ENCODE assay signal across 9 mouse cellular contexts in the genomic region with DNA sequence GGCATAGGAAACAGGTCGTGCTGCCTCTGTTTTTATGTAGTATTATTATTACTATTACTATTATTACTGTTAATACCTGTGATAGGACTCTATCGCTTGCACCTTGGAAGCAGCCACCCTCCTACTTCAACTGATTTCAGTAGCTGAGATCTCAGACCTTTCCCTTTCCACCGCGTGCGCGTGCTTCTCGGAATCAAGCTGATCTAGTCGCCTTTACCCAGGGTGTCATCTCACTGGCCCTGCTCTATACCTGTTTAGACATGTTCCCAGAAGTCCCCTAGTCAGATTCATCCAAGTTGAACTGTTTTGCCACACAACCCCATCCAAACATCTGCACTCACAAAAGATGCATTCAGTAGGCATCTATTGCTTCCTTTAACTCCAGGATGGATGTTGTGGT. TPM values are rescaled to one million over a fixed set of nuclear protein-coding genes. Genes with fewer than 3 reads are reported as not detected.
DNase-seq lines count a peak whose midpoint lies in the region; ATAC-seq lines count a peak whose summit lies in the region.
"Had no signal": no experiment of that assay in that cellular context is flagged by ENCODE, and none has a peak within 500 bp of the region (broad histone marks: within the 10 kb centered on the region; RNA-seq: fewer than 3 reads in every experiment).

No protein-coding gene starts in this region.

- H3K9me3 ChIP-seq in heart, embryonic 10.5 days = no peaks in the 10 kb centered on the region
- no peaks in the 10 kb centered on the region for H3K9me3 ChIP-seq in forebrain, embryonic 14.5 days (replicated peaks; ENCODE audit: control insufficient read depth, low read length)
- no peaks in the 10 kb centered on the region for H3K9me3 ChIP-seq in intestine, embryonic 15.5 days
- no peaks in the 10 kb centered on the region for H3K9me3 ChIP-seq in neural tube, embryonic 13.5 days

- peaks cover 4% of the 10 kb centered on the region; the same call in 1 of the 2 replicates for H3K27me3 ChIP-seq in heart, embryonic 10.5 days (ENCODE audit: insufficient read depth, poor library complexity, severe bottlenecking)
- H3K27me3 ChIP-seq in forebrain, embryonic 14.5 days (replicated peaks; ENCODE audit: control insufficient read depth, insufficient read depth, low read length) = no peaks in the 10 kb centered on the region
- no peaks in the 10 kb centered on the region; the same call in 1 of the 2 replicates for H3K27me3 ChIP-seq in intestine, embryonic 15.5 days (replicated peaks)
- H3K27me3 ChIP-seq in neural tube, embryonic 13.5 days = peaks cover 12% of the 10 kb centered on the region

- peak; percentile 21; the same call in 1 of the 2 replicates for ATAC-seq in forebrain, embryonic 14.5 days
- peak; percentile 18; the same call in 1 of the 2 replicates for ATAC-seq in intestine, embryonic 15.5 days
- ATAC-seq in neural tube, embryonic 13.5 days (ENCODE audit: low read depth) = 0 out of 2 replicates have a peak, but pooled peaks have one; percentile 44

- H3K4me2 ChIP-seq in forebrain, embryonic 14.5 days (ENCODE audit: low read length) = peak overlapping the region; percentile 38; the same call in 1 of the 2 replicates
- H3K4me2 ChIP-seq in intestine, embryonic 15.5 days (replicated peaks) = 0 out of 2 replicates have a peak overlapping the region, but pooled peaks have one; percentile 10
- H3K4me2 ChIP-seq in neural tube, embryonic 13.5 days = peak overlapping the region; percentile 49

- H3K4me3 ChIP-seq in heart, embryonic 10.5 days = 0 out of 2 replicates have a peak overlapping the region, but pooled peaks have one; percentile 24
- no peak overlapping the region for H3K4me3 ChIP-seq in forebrain, embryonic 14.5 days (ENCODE audit: low read depth, low read length)
- no peak overlapping the region for H3K4me3 ChIP-seq in intestine, embryonic 15.5 days (replicated peaks)
- peak overlapping the region; percentile 3; the same call in 1 of the 2 replicates for H3K4me3 ChIP-seq in neural tube, embryonic 13.5 days

- H3K27ac ChIP-seq in heart, embryonic 10.5 days = no peak overlapping the region
- peak overlapping the region; percentile 52; the same call in 1 of the 2 replicates for H3K27ac ChIP-seq in forebrain, embryonic 14.5 days (ENCODE audit: low read depth, low read length)
- no peak overlapping the region for H3K27ac ChIP-seq in intestine, embryonic 15.5 days
- H3K27ac ChIP-seq in neural tube, embryonic 13.5 days (replicated peaks) = peak overlapping the region; percentile 42

- WGBS in heart, embryonic 10.5 days = 49% methylated on average over 8 of the region's 8 CpGs
- 54% methylated on average over 8 of the region's 8 CpGs for WGBS in forebrain, embryonic 14.5 days
- 53% methylated on average over 8 of the region's 8 CpGs for WGBS in intestine, embryonic 15.5 days
- WGBS in neural tube, embryonic 13.5 days = 50% methylated on average over 8 of the region's 8 CpGs

- H3K36me3 ChIP-seq in heart, embryonic 10.5 days = no peaks in the 10 kb centered on the region
- H3K36me3 ChIP-seq in forebrain, embryonic 14.5 days (ENCODE audit: control insufficient read depth, insufficient read depth, low read length) = no peaks in the 10 kb centered on the region
- H3K36me3 ChIP-seq in intestine, embryonic 15.5 days = no peaks in the 10 kb centered on the region
- H3K36me3 ChIP-seq in neural tube, embryonic 13.5 days = no peaks in the 10 kb centered on the region

- H3K9ac ChIP-seq in forebrain, embryonic 14.5 days (ENCODE audit: low read length) = no peak overlapping the region
- no peak overlapping the region for H3K9ac ChIP-seq in intestine, embryonic 15.5 days
- 0 out of 2 replicates have a peak overlapping the region, but pooled peaks have one; percentile 17 for H3K9ac ChIP-seq in neural tube, embryonic 13.5 days

- intact Hi-C loops in heart, postnatal 10 days (cut with DNase I) = no loop called here

- DNase-seq in heart, embryonic 10.5 days (ENCODE audit: low spot score) = no peak
- no peak for DNase-seq in heart, postnatal 10 days
- no peak for DNase-seq in forebrain, embryonic 14.5 days (ENCODE audit: low spot score)
- DNase-seq in thymus, adult 18-20 months = no peak
- DNase-seq in lung, adult 18-20 months = no peak
- no peak for DNase-seq in gastrocnemius, postnatal 10 days
- DNase-seq: thymus, postnatal 14 days had no signal

- peaks cover 9% of the 10 kb centered on the region for H3K4me1 ChIP-seq in heart, embryonic 10.5 days
- peaks cover 9% of the 10 kb centered on the region for H3K4me1 ChIP-seq in forebrain, embryonic 14.5 days (ENCODE audit: control insufficient read depth, insufficient read depth, low read length)
- H3K4me1 ChIP-seq in intestine, embryonic 15.5 days (replicated peaks) = peaks cover 5% of the 10 kb centered on the region; the same call in 1 of the 2 replicates
- H3K4me1 ChIP-seq in neural tube, embryonic 13.5 days (replicated peaks) = peaks cover 13% of the 10 kb centered on the region

RNA-seq across cellular contexts. Expression of a gene that starts 14.7 kb away (rescaled TPM):
- polyA plus RNA-seq in heart, embryonic 10.5 days (2016; fragmentation: Nextera tagmentation; extraction: Ambion mirVana) = 31.0 and 34.3 TPM in 2 replicates
- 10 to 100 TPM; 29.1 to 33.3 TPM for total RNA-seq in heart, postnatal 10 days (2021)
- polyA plus RNA-seq in forebrain, embryonic 14.5 days (2014; fragmentation: Nextera tagmentation; extraction: Ambion mirVana) = 18.3 and 25.9 TPM in 2 replicates
- polyA plus RNA-seq in intestine, embryonic 15.5 days (2015; fragmentation: Nextera tagmentation; extraction: Ambion mirVana) = 32.8 and 35.0 TPM in 2 replicates
- 25.7 and 26.3 TPM in 2 replicates for polyA plus RNA-seq in neural tube, embryonic 13.5 days (2015; fragmentation: Nextera tagmentation; extraction: Ambion mirVana)
- total RNA-seq in gastrocnemius, postnatal 10 days (2021) = 10 to 100 TPM; 21.7 to 24.3 TPM

RNA-seq across cellular contexts. Expression of a gene that starts 23.2 kb away (rescaled TPM):
- 15.0 and 20.3 TPM in 2 replicates for polyA plus RNA-seq in heart, embryonic 10.5 days (2016; fragmentation: Nextera tagmentation; extraction: Ambion mirVana)
- 10 to 100 TPM; 81.5 to 94.9 TPM for total RNA-seq in heart, postnatal 10 days (2021)
- 18.0 and 22.0 TPM in 2 replicates for polyA plus RNA-seq in forebrain, embryonic 14.5 days (2014; fragmentation: Nextera tagmentation; extraction: Ambion mirVana)
- 12.5 and 12.8 TPM in 2 replicates for polyA plus RNA-seq in intestine, embryonic 15.5 days (2015; fragmentation: Nextera tagmentation; extraction: Ambion mirVana)
- polyA plus RNA-seq in neural tube, embryonic 13.5 days (2015; fragmentation: Nextera tagmentation; extraction: Ambion mirVana) = 16.6 and 19.1 TPM in 2 replicates
- total RNA-seq in gastrocnemius, postnatal 10 days (2021) = 10 to 100 TPM; 91.9 to 99.8 TPM

RNA-seq across cellular contexts. Expression of a gene that starts 43.2 kb away (rescaled TPM):
- 6.8 and 9.5 TPM in 2 replicates for polyA plus RNA-seq in heart, embryonic 10.5 days (2016; fragmentation: Nextera tagmentation; extraction: Ambion mirVana)
- 10 to 100 TPM; 11.6 to 12.7 TPM for total RNA-seq in heart, postnatal 10 days (2021)
- polyA plus RNA-seq in forebrain, embryonic 14.5 days (2014; fragmentation: Nextera tagmentation; extraction: Ambion mirVana) = 1.5 and 2.2 TPM in 2 replicates
- polyA plus RNA-seq in intestine, embryonic 15.5 days (2015; fragmentation: Nextera tagmentation; extraction: Ambion mirVana) = 11.3 and 13.3 TPM in 2 replicates
- 1.5 and 1.7 TPM in 2 replicates for polyA plus RNA-seq in neural tube, embryonic 13.5 days (2015; fragmentation: Nextera tagmentation; extraction: Ambion mirVana)
- total RNA-seq in gastrocnemius, postnatal 10 days (2021) = 1 to 10 TPM; 6.6 to 6.8 TPM

RNA-seq across cellular contexts. Expression of a gene that starts 49.7 kb away (rescaled TPM):
- 94.2 and 106 TPM in 2 replicates for polyA plus RNA-seq in heart, embryonic 10.5 days (2016; fragmentation: Nextera tagmentation; extraction: Ambion mirVana)
- 10 to 100 TPM; 36.6 to 40.3 TPM for total RNA-seq in heart, postnatal 10 days (2021)
- polyA plus RNA-seq in forebrain, embryonic 14.5 days (2014; fragmentation: Nextera tagmentation; extraction: Ambion mirVana) = 58.8 and 63.5 TPM in 2 replicates
- 105 and 127 TPM in 2 replicates for polyA plus RNA-seq in intestine, embryonic 15.5 days (2015; fragmentation: Nextera tagmentation; extraction: Ambion mirVana)
- polyA plus RNA-seq in neural tube, embryonic 13.5 days (2015; fragmentation: Nextera tagmentation; extraction: Ambion mirVana) = 67.4 and 74.2 TPM in 2 replicates
- total RNA-seq in gastrocnemius, postnatal 10 days (2021) = 10 to 100 TPM; 28.8 to 36.5 TPM

RNA-seq across cellular contexts. Expression of a gene that starts 59.3 kb away (rescaled TPM):
- 81.7 and 93.2 TPM in 2 replicates for polyA plus RNA-seq in heart, embryonic 10.5 days (2016; fragmentation: Nextera tagmentation; extraction: Ambion mirVana)
- total RNA-seq in heart, postnatal 10 days (2021) = 10 to 100 TPM; 67.0 to 81.9 TPM
- polyA plus RNA-seq in forebrain, embryonic 14.5 days (2014; fragmentation: Nextera tagmentation; extraction: Ambion mirVana) = 15.3 and 17.8 TPM in 2 replicates
- 153 and 195 TPM in 2 replicates for polyA plus RNA-seq in intestine, embryonic 15.5 days (2015; fragmentation: Nextera tagmentation; extraction: Ambion mirVana)
- polyA plus RNA-seq in neural tube, embryonic 13.5 days (2015; fragmentation: Nextera tagmentation; extraction: Ambion mirVana) = 21.5 and 24.7 TPM in 2 replicates
- 10 to 100 TPM; 37.2 to 41.7 TPM for total RNA-seq in gastrocnemius, postnatal 10 days (2021)

Comparison
In these comparisons a context has a peak if more than half of its experiments do, and no peak if none do; other contexts are left out.
1. H3K27ac ChIP-seq: peak in forebrain, embryonic 14.5 days (single experiment) and neural tube, embryonic 13.5 days (single experiment); none in heart, embryonic 10.5 days (single experiment) and intestine, embryonic 15.5 days (single experiment).
2. H3K4me3 ChIP-seq: peak in heart, embryonic 10.5 days (single experiment) and neural tube, embryonic 13.5 days (single experiment); none in forebrain, embryonic 14.5 days (single experiment) and intestine, embryonic 15.5 days (single experiment).
3. Peak in every context shown above with its lines, with median percentiles within 50 percentile points of each other: ATAC-seq and H3K4me2 ChIP-seq.